Mouse (Mus musculus) hindbrain, embryonic 16.5 days (tissue): ENCODE measurements around the gene Donson. TPM values are rescaled to one million over a fixed set of nuclear protein-coding genes. Genes with fewer than 3 reads are reported as not detected.

Experiments used
- ATAC-seq: fragments of 200-750 bp; cut with Nextera tagmentation; 2 replicates; pipeline ENCODE4 v1.8.0; 2017; ENCODE audit warnings: moderate TSS enrichment, moderate library complexity
- H3K27ac ChIP-seq: fragments of 300-500 bp; sonication (generic); 2 replicates; pipeline ENCODE4 v1.5.1; 2014; ENCODE audit warnings: low read depth, mild to moderate bottlenecking, control low read depth, low read length, moderate library complexity
- H3K27me3 ChIP-seq: fragments of 300-500 bp; sonication (generic); replicated peaks from 2 replicates; pipeline ENCODE4 v1.6.1; 2014; ENCODE audit warnings: low read length; ENCODE audit not compliant: control insufficient read depth, insufficient read depth
- H3K36me3 ChIP-seq: fragments of 300-500 bp; sonication (generic); 2 replicates; pipeline ENCODE4 v1.6.1; 2014; ENCODE audit warnings: mild to moderate bottlenecking, low read length, moderate library complexity, mixed read lengths; ENCODE audit not compliant: control insufficient read depth, insufficient read depth
- H3K4me1 ChIP-seq: fragments of 300-500 bp; sonication (generic); 2 replicates; pipeline ENCODE4 v1.6.1; 2014; ENCODE audit warnings: low read depth, low read length; ENCODE audit not compliant: control insufficient read depth, insufficient read depth
- H3K4me2 ChIP-seq: fragments of 300-500 bp; sonication (generic); 2 replicates; pipeline ENCODE4 v1.6.1; 2014; ENCODE audit warnings: mild to moderate bottlenecking, low read length, control low read depth, moderate library complexity
- H3K4me3 ChIP-seq: fragments of 300-500 bp; sonication (generic); 2 replicates; pipeline ENCODE4 v1.5.1; 2014; ENCODE audit warnings: mild to moderate bottlenecking, low read length, control low read depth, moderate library complexity
- H3K9ac ChIP-seq: fragments of 300-500 bp; sonication (generic); 2 replicates; pipeline ENCODE4 v1.6.1; 2014; ENCODE audit warnings: low read depth, mild to moderate bottlenecking, control low read depth, low read length, moderate library complexity
- H3K9me3 ChIP-seq: fragments of 300-500 bp; sonication (generic); 2 replicates; pipeline ENCODE4 v1.6.1; 2014; ENCODE audit warnings: mild to moderate bottlenecking, low read length, moderate library complexity; ENCODE audit not compliant: control insufficient read depth
- WGBS: fragments of 180-500 bp; shearing (Covaris S2); extraction: QIAGEN DNeasy Blood & Tissue Kit; methylation state at CpG from one replicate; pipeline ENCODE4 v1.1.7; 2014; 5-methylcytosine and 5-hydroxymethylcytosine counted together
- polyA plus RNA-seq: library from polyadenylated mRNA; unstranded; fragments of >200 nt; fragmentation: Nextera tagmentation; extraction: Ambion mirVana; gene quantifications from 2 replicates; pipeline ENCODE4 v1.2.1, GENCODE M21; 2015

The Donson gene
- 19.4 and 21.5 TPM in 2 replicates for polyA plus RNA-seq

DNA sequence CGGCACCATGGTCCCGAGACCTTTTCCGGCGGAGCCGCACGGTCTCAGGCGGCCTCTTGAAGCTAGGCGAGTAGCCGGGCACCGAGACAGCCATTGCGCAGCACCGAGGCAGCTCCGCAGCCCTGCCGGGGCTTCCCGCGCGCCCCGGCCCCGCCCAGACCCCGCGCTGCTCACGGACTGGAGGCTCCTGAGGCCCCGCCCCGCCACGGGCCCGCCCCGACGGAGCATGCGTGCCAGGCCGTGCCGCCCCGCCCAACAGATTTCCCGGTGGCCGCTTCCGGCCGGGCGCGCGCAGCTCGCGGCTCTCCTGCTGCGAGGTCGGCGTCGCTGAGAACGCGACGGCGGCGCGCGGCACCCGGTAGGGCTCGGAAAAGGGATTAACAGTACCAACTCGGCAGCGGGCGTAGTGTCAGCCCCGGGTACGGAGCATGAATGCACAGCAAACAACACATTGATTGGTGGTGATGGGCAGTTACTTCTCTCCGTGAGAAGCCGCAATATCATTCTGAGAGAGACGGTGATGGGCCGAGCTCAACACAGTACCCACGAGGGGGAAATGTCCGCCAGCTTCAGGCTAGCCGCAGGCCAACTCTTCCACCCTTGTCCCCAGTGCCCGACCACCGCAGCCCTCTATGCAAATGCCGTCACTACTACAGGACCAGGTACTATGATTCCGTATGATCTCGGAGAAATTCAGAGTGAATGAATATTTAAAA lies at the start of gene Donson:
TSS of gene Donson (minus strand) at position 152 of the 716 bp plus-strand sequence.
- ATAC-seq: peak; percentile 99
- 1% methylated on average over 43 of the region's 71 CpGs for WGBS
- H3K9ac ChIP-seq: peak within 1 kb of the TSS; percentile 97
- no peaks in the 10 kb centered on the region for H3K9me3 ChIP-seq
- peaks cover 13% of the 10 kb centered on the region for H3K4me1 ChIP-seq
- no peaks in the 10 kb centered on the region for H3K27me3 ChIP-seq
- H3K36me3 ChIP-seq: peaks cover 13% of the 10 kb centered on the region; the same call in 1 of the 2 replicates
- peak within 1 kb of the TSS; percentile 87 for H3K27ac ChIP-seq
- H3K4me3 ChIP-seq: peak within 1 kb of the TSS; percentile 90
- H3K4me2 ChIP-seq: peak within 1 kb of the TSS; percentile 77

DNA sequence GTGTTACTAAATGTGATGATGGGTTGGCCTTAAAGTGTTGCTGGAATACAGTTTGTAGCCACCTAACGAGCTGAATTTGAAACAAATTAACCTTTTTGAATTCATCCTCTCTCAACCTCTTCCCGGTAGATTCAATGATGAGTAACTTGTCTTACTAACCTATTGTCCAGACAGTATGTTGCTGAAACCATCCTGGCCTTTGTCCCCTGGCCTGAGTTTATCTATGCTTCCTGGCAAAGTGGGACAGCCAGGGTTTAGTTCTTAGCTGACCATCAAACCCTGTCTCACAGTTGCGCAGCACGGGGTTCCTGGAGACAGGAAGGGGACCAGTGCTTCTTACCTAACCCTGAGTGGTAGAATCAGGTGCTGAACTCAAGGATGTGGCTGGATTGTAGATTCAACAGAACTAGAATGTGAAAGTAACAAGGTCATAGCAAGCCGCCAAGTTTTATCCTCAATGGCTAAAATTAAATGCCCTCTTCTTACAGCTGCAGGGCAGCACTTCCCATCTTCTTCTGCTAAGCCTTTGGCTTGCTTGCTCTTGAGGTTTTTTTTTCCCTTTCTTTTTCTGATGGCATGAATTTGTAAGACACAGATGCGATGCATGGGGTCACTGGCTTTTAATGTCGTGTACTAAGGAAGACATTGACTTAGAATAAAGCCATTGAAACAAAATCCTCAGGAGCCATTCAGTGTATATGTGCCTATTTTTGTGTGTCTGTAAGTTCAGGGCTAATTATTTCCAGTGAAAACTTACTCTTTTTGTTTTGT lies 47.7 kb upstream of the Donson start:
- WGBS: 72% methylated on average over 7 of the region's 7 CpGs
- no peak for ATAC-seq
- no peak overlapping the region for H3K27ac ChIP-seq
- H3K9me3 ChIP-seq: no peaks in the 10 kb centered on the region
- H3K36me3 ChIP-seq: no peaks in the 10 kb centered on the region
- H3K9ac ChIP-seq: no peak overlapping the region
- H3K4me3 ChIP-seq: no peak overlapping the region
- no peaks in the 10 kb centered on the region for H3K27me3 ChIP-seq
- H3K4me1 ChIP-seq: peaks cover 45% of the 10 kb centered on the region
- no peak overlapping the region for H3K4me2 ChIP-seq

DNA sequence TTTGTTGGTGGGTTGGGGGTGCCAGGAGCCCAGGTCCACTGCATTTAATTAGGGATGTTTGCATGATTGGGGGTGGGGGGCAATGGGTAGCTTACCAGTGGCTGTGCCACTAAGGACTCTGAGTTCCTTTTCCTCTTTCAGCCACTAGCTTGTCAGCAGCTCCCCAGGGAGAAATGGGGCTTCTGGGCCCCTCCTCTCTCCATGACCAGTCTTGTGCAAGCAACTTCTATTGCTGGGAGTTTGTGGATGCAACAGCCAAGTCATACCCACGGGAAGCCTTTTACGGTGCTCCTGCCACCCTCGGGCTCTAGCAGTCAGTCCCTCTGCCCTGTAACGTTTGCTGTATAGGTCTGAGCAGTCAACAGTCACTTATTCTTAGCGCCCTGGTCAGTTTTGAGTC lies 46.2 kb upstream of the Donson start:
- H3K4me2 ChIP-seq: no peak overlapping the region
- H3K4me1 ChIP-seq: peaks cover 38% of the 10 kb centered on the region
- ATAC-seq: no peak
- H3K27me3 ChIP-seq: no peaks in the 10 kb centered on the region
- H3K27ac ChIP-seq: no peak overlapping the region
- H3K36me3 ChIP-seq: no peaks in the 10 kb centered on the region
- 57% methylated on average over 5 of the region's 5 CpGs for WGBS
- H3K4me3 ChIP-seq: no peak overlapping the region
- H3K9me3 ChIP-seq: no peaks in the 10 kb centered on the region
- no peak overlapping the region for H3K9ac ChIP-seq

DNA sequence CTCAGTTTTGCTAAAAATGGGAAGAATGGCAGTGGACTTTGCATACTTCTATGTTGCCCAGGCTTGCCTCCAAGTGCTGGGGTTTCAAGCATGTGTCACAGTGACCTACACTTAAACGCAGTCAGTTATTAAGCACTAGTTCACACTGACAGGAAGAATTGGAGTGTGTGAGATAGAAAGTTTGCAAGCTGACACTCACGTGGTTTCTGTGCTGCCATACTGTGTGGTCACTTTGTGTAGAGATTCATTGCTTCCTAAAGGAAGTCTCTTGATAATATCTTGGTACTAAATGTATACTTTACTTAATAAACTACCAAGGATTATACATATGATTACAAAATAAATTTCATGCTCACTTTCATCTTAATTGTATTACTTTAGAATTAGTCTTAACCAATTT lies 44.2 kb upstream of the Donson start:
- H3K9me3 ChIP-seq: no peaks in the 10 kb centered on the region
- no peak for ATAC-seq
- no peak overlapping the region for H3K9ac ChIP-seq
- peaks cover 33% of the 10 kb centered on the region for H3K4me1 ChIP-seq
- H3K4me3 ChIP-seq: no peak overlapping the region
- H3K27ac ChIP-seq: no peak overlapping the region
- H3K4me2 ChIP-seq: no peak overlapping the region
- WGBS: 85% methylated on average over 2 of the region's 2 CpGs
- no peaks in the 10 kb centered on the region for H3K27me3 ChIP-seq
- H3K36me3 ChIP-seq: no peaks in the 10 kb centered on the region

DNA sequence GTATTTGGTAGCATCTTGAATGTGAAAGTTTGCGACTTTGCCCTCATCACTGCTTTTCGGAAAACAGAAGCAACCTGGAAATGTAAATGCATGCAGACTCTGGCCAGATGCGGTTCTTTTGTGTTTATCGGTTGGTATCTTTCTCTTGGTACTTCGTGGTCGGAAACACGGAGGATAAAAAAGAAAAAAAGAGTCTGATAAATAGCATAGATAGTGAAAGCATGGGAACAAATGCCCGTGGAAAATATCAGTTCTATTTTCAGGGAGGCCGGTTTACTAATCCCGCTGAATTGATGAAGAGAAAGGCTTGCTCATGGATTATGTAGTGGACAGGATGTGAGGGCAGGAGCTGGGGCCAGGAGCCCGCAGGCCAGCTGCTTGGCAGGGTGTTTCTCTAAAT lies 41.9 kb upstream of the Donson start:
- H3K9me3 ChIP-seq: no peaks in the 10 kb centered on the region
- H3K36me3 ChIP-seq: no peaks in the 10 kb centered on the region
- no peaks in the 10 kb centered on the region for H3K27me3 ChIP-seq
- peaks cover 32% of the 10 kb centered on the region for H3K4me1 ChIP-seq
- H3K4me2 ChIP-seq: peak overlapping the region; percentile 64
- peak overlapping the region; percentile 96 for H3K27ac ChIP-seq
- ATAC-seq: no peak
- peak overlapping the region; percentile 94 for H3K9ac ChIP-seq
- H3K4me3 ChIP-seq: peak overlapping the region; percentile 94
- WGBS: 1% methylated on average over 11 of the region's 11 CpGs

DNA sequence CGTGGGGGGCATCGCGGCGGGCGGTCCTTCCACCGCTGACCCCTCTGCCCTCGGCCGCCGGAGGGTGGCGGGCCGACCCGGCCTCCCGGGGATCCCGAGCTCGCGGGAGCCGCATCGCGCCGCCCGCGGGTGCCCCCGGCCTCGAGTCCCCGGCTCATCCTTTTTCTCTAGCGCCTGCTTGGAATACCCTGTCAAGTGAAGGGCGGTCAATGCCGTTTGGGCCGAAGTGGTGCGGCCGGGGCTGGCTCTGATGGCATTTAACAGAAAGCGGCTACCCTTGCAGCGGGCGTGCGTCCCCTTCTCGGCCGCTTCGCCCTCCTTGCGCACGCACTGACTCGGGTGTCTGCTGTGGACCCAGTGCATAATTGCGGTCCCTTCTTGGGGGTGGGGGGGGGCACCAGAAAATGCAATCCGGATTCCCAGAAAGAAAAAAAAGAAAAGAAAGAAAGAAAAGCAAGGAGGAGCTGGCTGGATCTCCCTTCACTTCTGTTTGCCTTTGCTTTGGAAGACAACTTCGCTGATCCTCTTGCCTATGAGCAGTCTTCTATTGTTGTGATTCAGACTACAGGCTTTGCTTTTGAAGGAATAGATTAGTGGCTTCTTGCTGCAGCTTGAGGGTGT lies 41.4 kb upstream of the Donson start:
- H3K27ac ChIP-seq: peak overlapping the region; percentile 96
- peaks cover 31% of the 10 kb centered on the region for H3K4me1 ChIP-seq
- peak overlapping the region; percentile 94 for H3K9ac ChIP-seq
- peak overlapping the region; percentile 94 for H3K4me3 ChIP-seq
- H3K27me3 ChIP-seq: no peaks in the 10 kb centered on the region
- no peaks in the 10 kb centered on the region for H3K36me3 ChIP-seq
- H3K9me3 ChIP-seq: no peaks in the 10 kb centered on the region
- under 1% methylated on average over 30 of the region's 44 CpGs for WGBS
- peak overlapping the region; percentile 64 for H3K4me2 ChIP-seq
- no peak for ATAC-seq

DNA sequence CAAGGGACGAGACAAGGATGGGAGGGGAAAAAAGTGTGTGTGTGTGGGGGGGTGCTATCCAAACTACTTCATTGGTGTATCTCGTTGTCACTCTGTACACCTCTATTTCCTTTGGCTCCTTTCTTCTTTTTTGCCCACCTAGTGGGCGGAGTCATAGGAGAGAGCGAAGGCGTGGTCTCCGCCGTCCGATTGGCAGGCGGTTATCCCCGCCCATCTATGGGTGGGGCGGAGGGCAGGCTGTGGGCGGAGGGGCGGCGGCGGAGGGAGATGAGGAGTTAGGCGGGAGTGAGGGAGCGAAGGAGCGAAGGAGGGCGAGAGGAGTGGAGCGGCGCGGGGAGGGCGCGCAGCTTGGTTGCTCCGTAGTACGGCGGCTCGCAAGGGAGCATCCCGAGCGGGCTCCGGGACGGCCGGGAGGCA lies 40.5 kb upstream of the Donson start, which contains the start of gene Itsn1:
TSS of gene Itsn1 (plus strand) at position 216 of the 417 bp plus-strand sequence.
- Histone ChIP-seq H3K4me3 (peak within 1 kb of the TSS; percentile 94), H3K4me1 (peaks cover 26% of the 10 kb centered on the region), H3K9ac (peak within 1 kb of the TSS; percentile 94)

DNA sequence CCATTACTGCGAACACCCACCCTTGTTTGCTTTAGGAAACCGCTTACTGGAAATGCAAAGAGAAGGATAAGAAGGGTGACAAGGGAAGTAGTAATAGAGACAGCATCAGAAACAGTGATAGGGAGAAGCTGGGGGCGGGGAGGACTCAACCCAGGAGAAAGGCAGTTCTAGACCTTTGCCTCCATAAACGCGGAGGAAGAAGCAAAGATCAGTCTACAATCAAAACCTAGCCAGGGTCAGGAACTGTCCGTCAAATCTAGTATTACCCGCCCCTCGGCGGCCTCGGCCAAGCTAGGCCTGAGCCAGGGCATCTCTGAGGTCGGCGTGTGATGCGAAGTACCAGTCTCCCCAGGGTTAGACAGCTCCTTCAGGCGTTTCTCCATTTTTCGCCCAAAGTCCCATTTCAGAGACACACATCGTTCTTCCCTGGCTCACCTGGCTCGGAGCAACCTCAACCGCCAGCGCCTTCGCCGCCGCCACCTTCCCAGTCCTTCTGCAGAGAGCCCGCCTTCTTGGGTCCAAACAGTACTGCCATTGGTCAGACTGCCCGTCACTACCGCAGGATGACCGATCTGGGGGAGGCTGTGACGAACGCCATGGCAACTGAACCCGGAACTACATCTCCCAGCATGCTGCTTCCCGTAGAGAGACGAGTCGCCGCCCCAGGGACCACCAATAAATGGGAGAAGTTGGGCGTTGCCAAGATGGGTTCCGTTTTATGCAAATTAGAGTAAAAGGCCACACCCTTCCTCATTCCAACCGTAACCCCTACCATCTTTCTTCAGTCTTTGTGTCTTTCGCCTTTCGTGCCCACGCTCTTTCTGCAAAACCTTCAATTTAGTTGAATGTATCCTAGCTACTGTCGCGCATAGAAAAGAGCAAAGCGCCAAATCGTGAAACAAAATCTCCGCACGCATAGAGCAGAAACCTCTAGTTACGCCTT lies 39.8 kb upstream of the Donson start, which contains the start of gene Cryzl1:
TSS of gene Cryzl1 (minus strand) at position 853 of the 943 bp plus-strand sequence.
- peak; percentile 94 for ATAC-seq
- H3K9me3 ChIP-seq: no peaks in the 10 kb centered on the region
- peak within 1 kb of the TSS; percentile 96 for H3K27ac ChIP-seq
- H3K9ac ChIP-seq: peak within 1 kb of the TSS; percentile 94
- WGBS: 1% methylated on average over 46 of the region's 46 CpGs
- peak within 1 kb of the TSS; percentile 64 for H3K4me2 ChIP-seq
- no peaks in the 10 kb centered on the region for H3K27me3 ChIP-seq
- H3K4me3 ChIP-seq: peak within 1 kb of the TSS; percentile 94
- H3K36me3 ChIP-seq: no peaks in the 10 kb centered on the region
- H3K4me1 ChIP-seq: peaks cover 26% of the 10 kb centered on the region

More for the DNA sequence above, 40.5 kb upstream of the Donson start, which contains the start of gene Itsn1:
- WGBS: under 1% methylated on average over 32 of the region's 33 CpGs
- H3K9me3 ChIP-seq: no peaks in the 10 kb centered on the region
- H3K27me3 ChIP-seq: no peaks in the 10 kb centered on the region
- peak; percentile 95 for ATAC-seq
- peak within 1 kb of the TSS; percentile 96 for H3K27ac ChIP-seq
- H3K4me2 ChIP-seq: peak within 1 kb of the TSS; percentile 64
- no peaks in the 10 kb centered on the region for H3K36me3 ChIP-seq
